Mouse (Mus musculus): ENCODE measurements at regions not wholly inside any gene's neighbourhood (a gene's known extent, or its start where the extent isn't known, plus 50 kb on each side); places are given as distances from the start of the nearest gene placed in this dataset.

- TF ChIP-seq CTCF (IDR thresholded peaks at IDR 0.05; ENCODE audit: control insufficient read depth, insufficient read depth, low read length) (no peak), POLR2A (IDR thresholded peaks at IDR 0.05; ENCODE audit: borderline replicate concordance, control insufficient read depth, low read depth, low read length) (no peak)
Observed at GRCm38 (mm10) chr10:66921776-66922175, 174.1 kb upstream of the Jmjd1c start.

All from bone marrow, adult 2 months (tissue).